Mouse (Mus musculus): Measurements from ENCODE around the gene Il4i1. TPM values are rescaled to one million over a fixed set of nuclear protein-coding genes. Genes with fewer than 3 reads are reported as not detected.

Gene Il4i1
- polyA plus RNA-seq, 1 experiment, result 9.7 TPM

DNA sequence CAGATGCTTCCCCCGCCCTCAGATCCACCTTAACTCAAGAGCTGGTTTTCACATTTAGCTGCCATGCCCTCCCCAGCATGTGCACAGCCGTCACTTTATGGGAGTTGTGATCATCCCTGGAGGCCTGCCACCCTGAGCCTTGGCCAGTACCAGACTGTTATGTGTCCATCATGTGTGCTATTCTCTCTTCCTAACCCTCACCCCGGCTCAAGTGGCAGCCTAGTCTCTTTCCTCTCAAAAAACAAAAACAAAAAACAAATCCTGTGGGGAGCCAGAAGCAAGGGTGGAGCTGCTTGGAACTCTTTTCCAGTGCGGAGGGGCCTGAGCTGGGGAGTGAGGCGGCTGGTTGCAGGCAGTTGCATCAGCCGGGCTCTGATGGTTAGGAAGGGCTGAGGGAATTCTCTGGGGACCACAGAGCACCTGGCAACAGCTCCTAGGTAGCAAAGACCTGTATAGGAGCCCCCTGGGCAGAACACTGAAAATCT is 2.6 kb downstream of the Il4i1 start:
- H3K27me3 ChIP-seq (replicated peaks; ENCODE audit: control insufficient read depth, insufficient read depth, low read length), result no peaks in the 10 kb centered on the region
- H3K4me1 ChIP-seq (ENCODE audit: control insufficient read depth, insufficient read depth, low read length), result peaks cover 20% of the 10 kb centered on the region
- TF ChIP-seq CTCF (conservative IDR thresholded peaks at IDR 0.05; ENCODE audit: insufficient read depth, insufficient read length, low read depth, low read length), result no peak
- H3K36me3 ChIP-seq (ENCODE audit: control insufficient read depth, insufficient read depth, low read length), result no peaks in the 10 kb centered on the region
- 42% methylated on average over 6 of the region's 6 CpGs for WGBS
- H3K4me3 ChIP-seq (ENCODE audit: insufficient read depth, low read depth, low read length), result 0 out of 2 replicates have a peak overlapping the region, but pooled peaks have one; percentile 14
- peak; percentile 21 for DNase-seq
- no peak overlapping the region for H3K27ac ChIP-seq (ENCODE audit: insufficient read depth, low read depth, low read length)

DNA sequence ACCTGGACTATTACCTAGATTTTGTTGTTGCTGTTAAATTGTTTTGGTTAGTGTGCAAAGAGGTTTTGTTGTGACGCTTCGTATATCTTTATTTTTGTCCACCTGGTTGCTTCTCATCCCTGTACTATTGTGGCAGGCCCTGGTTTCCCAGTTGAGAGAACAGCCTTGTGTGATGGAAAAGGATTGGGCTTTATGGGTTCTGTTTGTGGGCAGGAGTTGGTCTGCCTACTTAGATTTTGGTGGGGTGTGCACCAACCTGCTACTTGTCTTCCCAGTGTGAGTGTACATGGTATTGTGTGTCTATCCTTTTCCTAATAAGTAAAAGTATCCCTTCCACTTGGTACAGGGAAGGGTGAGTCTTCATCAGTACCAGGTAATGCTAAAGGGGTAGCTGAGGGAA is 3.2 kb downstream of the Il4i1 start:
- Histone ChIP-seq H3K27ac (ENCODE audit: insufficient read depth, low read depth, low read length) (no peak overlapping the region), H3K36me3 (ENCODE audit: control insufficient read depth, insufficient read depth, low read length) (no peaks in the 10 kb centered on the region), H3K27me3 (replicated peaks; ENCODE audit: control insufficient read depth, insufficient read depth, low read length) (no peaks in the 10 kb centered on the region), H3K4me3 (ENCODE audit: insufficient read depth, low read depth, low read length) (no peak overlapping the region), H3K4me1 (ENCODE audit: control insufficient read depth, insufficient read depth, low read length) (peaks cover 20% of the 10 kb centered on the region)
- WGBS, result 81% methylated on average over 2 of the region's 2 CpGs
- DNase-seq, result no peak
- TF ChIP-seq CTCF (conservative IDR thresholded peaks at IDR 0.05; ENCODE audit: insufficient read depth, insufficient read length, low read depth, low read length) (no peak), POLR2A (IDR thresholded peaks at IDR 0.05; ENCODE audit: low read depth, low read length) (no peak)

DNA sequence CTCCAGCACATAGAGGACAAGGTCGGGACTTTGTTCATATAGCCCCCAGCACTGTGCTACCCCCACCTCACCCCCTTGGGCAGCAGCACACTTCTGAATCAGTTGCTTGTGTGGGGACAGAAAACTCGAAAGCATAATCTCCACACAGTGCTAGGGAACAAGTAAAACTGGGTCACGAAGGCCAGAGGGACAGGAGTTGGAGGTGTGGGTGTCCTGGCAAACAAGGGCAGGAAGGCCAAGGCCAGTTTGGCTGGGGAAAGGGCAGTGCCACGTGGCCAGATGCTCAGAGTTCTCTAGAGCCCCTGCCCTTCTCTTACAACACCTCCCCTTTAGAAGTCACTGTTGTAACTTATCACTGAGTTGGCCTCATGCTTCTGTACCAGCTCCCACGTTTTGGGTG is 3.7 kb downstream of the Il4i1 start:
- no peak for DNase-seq
- no peaks in the 10 kb centered on the region for H3K36me3 ChIP-seq (ENCODE audit: control insufficient read depth, insufficient read depth, low read length)
- H3K27me3 ChIP-seq (replicated peaks; ENCODE audit: control insufficient read depth, insufficient read depth, low read length), result no peaks in the 10 kb centered on the region
- 25% methylated on average over 5 of the region's 5 CpGs for WGBS
- H3K4me1 ChIP-seq (ENCODE audit: control insufficient read depth, insufficient read depth, low read length), result peaks cover 20% of the 10 kb centered on the region
- H3K27ac ChIP-seq (ENCODE audit: insufficient read depth, low read depth, low read length), result no peak overlapping the region
- TF ChIP-seq CTCF (conservative IDR thresholded peaks at IDR 0.05; ENCODE audit: insufficient read depth, insufficient read length, low read depth, low read length) (no peak), POLR2A (IDR thresholded peaks at IDR 0.05; ENCODE audit: low read depth, low read length) (no peak)
- H3K4me3 ChIP-seq (ENCODE audit: insufficient read depth, low read depth, low read length), result no peak overlapping the region

DNA sequence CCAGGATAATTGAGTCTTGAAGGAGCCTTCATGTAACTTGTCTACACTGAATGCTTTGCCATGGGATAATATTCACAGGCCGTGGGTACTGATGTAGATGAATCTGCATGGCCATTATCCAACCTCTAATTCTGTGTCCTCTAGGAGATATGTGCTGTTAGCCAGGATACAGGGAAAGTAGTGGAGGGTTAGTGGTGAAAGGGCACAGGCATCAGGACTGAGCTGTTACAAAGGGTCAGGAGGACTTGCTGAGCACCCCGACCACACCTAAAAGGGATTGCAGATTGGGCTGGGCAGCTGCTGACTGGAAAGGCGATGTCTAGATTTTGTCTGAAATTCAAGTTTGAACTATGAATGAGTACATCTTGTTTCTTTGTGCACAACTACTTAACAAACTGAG is 4.3 kb downstream of the Il4i1 start:
- TF ChIP-seq POLR2A (IDR thresholded peaks at IDR 0.05; ENCODE audit: low read depth, low read length), result no peak
- no peak for TF ChIP-seq CTCF (conservative IDR thresholded peaks at IDR 0.05; ENCODE audit: insufficient read depth, insufficient read length, low read depth, low read length)
- no peak for DNase-seq
- peaks cover 17% of the 10 kb centered on the region for H3K4me1 ChIP-seq (ENCODE audit: control insufficient read depth, insufficient read depth, low read length)
- H3K36me3 ChIP-seq (ENCODE audit: control insufficient read depth, insufficient read depth, low read length), result no peaks in the 10 kb centered on the region
- H3K27ac ChIP-seq (ENCODE audit: insufficient read depth, low read depth, low read length), result no peak overlapping the region
- no peaks in the 10 kb centered on the region for H3K27me3 ChIP-seq (replicated peaks; ENCODE audit: control insufficient read depth, insufficient read depth, low read length)
- 65% methylated on average over 3 of the region's 3 CpGs for WGBS
- no peak overlapping the region for H3K4me3 ChIP-seq (ENCODE audit: insufficient read depth, low read depth, low read length)

DNA sequence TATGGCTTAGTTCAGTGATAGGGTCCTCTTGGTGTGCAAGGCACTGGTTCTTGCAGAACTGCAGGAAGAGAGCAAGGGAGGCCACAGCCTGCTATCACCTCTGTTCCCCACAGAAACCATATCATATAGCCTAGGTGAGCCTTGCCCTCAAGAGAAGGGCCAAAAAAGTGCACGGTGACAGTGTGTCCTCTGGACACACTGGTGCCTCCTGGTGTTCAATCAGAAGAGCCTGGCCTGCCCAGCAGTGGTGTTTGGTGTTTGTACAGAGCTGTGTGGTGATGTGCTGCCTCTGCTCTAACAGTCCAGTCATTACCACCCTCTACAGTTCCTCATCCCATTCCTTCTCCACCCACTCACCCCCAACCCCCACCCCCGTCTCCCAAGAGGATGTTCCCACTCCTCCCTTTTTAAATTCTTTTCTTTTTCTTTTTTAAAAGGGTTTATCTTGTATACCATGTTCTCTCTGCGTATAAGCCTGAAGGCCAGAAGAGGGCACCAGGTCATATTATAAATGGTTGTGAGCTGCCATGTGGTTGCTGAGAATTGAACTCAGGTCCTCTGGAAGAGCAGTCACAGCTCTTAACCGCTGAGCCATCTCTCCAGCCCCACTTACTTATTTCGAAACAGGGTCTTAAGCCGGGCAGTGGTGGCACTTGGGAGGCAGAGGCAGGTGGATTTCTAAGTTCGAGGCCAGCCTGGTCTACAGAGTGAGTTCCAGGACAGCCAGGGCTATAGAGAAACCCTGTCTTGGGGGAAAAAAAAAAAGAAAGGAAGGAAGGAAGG is 5.7 kb downstream of the Il4i1 start:
- DNase-seq, result no peak
- Histone ChIP-seq H3K27ac (ENCODE audit: insufficient read depth, low read depth, low read length) (no peak overlapping the region), H3K4me1 (ENCODE audit: control insufficient read depth, insufficient read depth, low read length) (peaks cover 17% of the 10 kb centered on the region), H3K27me3 (replicated peaks; ENCODE audit: control insufficient read depth, insufficient read depth, low read length) (no peaks in the 10 kb centered on the region), H3K36me3 (ENCODE audit: control insufficient read depth, insufficient read depth, low read length) (no peaks in the 10 kb centered on the region), H3K4me3 (ENCODE audit: insufficient read depth, low read depth, low read length) (no peak overlapping the region)
- no peak for TF ChIP-seq POLR2A (IDR thresholded peaks at IDR 0.05; ENCODE audit: low read depth, low read length)
- TF ChIP-seq CTCF (conservative IDR thresholded peaks at IDR 0.05; ENCODE audit: insufficient read depth, insufficient read length, low read depth, low read length), result peak; percentile 36; the same call in 1 of the 2 replicates
- WGBS, result 80% methylated on average over 7 of the region's 7 CpGs

DNA sequence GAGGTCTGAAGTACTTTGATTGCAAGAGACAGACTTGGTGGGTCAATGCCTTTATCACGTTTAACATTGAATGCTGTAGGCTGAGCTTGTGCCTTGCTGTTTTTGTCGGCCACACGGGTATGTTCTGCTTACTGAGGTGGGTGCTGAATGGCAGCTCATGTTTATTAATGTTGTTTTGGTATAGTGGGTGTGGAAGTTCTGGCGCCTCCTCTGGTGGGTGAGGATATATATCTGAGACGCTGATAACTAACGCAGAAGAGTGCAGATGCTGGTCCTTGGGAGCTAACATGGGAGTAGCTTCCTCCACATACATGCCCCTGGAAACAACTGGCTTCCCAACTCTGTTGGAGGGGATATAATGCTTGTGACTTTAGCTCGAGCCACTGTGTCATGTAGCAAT is 7.2 kb downstream of the Il4i1 start:
- no peak for TF ChIP-seq POLR2A (IDR thresholded peaks at IDR 0.05; ENCODE audit: low read depth, low read length)
- TF ChIP-seq CTCF (conservative IDR thresholded peaks at IDR 0.05; ENCODE audit: insufficient read depth, insufficient read length, low read depth, low read length), result no peak
- Histone ChIP-seq H3K4me3 (ENCODE audit: insufficient read depth, low read depth, low read length) (no peak overlapping the region), H3K27ac (ENCODE audit: insufficient read depth, low read depth, low read length) (no peak overlapping the region), H3K27me3 (replicated peaks; ENCODE audit: control insufficient read depth, insufficient read depth, low read length) (no peaks in the 10 kb centered on the region), H3K36me3 (ENCODE audit: control insufficient read depth, insufficient read depth, low read length) (no peaks in the 10 kb centered on the region), H3K4me1 (ENCODE audit: control insufficient read depth, insufficient read depth, low read length) (peaks cover 9% of the 10 kb centered on the region)
- WGBS, result 32% methylated on average over 7 of the region's 7 CpGs
- no peak for DNase-seq

DNA sequence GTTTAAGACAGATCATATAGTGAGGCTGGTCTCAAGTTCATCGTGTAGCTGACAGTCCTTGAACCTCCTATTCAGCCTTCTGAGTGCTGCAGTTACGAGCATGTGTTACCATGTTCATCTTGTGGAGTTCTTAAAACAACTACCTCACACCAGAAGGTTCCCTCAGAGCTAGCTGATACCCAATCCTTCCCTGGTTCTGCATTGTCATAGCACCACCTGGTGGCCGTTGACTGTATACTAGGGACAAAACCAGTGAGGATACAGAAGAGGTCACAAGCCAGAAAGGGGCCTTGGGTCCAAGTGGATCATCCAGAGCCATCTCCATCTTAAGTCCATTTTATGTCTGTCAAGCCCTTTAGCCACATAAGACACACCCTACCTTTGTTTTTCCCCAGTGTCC is 8.7 kb downstream of the Il4i1 start:
- 6% methylated on average over 3 of the region's 3 CpGs for WGBS
- Histone ChIP-seq H3K4me1 (ENCODE audit: control insufficient read depth, insufficient read depth, low read length) (peaks cover 3% of the 10 kb centered on the region), H3K27me3 (replicated peaks; ENCODE audit: control insufficient read depth, insufficient read depth, low read length) (no peaks in the 10 kb centered on the region), H3K36me3 (ENCODE audit: control insufficient read depth, insufficient read depth, low read length) (no peaks in the 10 kb centered on the region), H3K27ac (ENCODE audit: insufficient read depth, low read depth, low read length) (no peak overlapping the region), H3K4me3 (ENCODE audit: insufficient read depth, low read depth, low read length) (no peak overlapping the region)
- peak; percentile 90 for TF ChIP-seq CTCF (conservative IDR thresholded peaks at IDR 0.05; ENCODE audit: insufficient read depth, insufficient read length, low read depth, low read length)
- TF ChIP-seq POLR2A (IDR thresholded peaks at IDR 0.05; ENCODE audit: low read depth, low read length), result no peak
- peak; percentile 82 for DNase-seq
